Mouse (Mus musculus): ENCODE measurements at regions not wholly inside any gene's neighbourhood (a gene's known extent, or its start where the extent isn't known, plus 50 kb on each side); places are given as distances from the start of the nearest gene placed in this dataset.

GRCm38 (mm10) chr9:47386646-47387045 is 143.3 kb upstream of the Cadm1 start:
- Histone ChIP-seq H3K36me3 (replicated peaks; ENCODE audit: control insufficient read depth, insufficient read depth, low read depth) (no peaks in the 10 kb centered on the region), H3K4me1 (replicated peaks; ENCODE audit: control insufficient read depth in 2 of 2, insufficient read depth in 2 of 2, low read length in 1 of 2) (no peaks in the 10 kb centered on the region), H3K9ac (replicated peaks) (no peak overlapping the region), H3K27me3 (ENCODE audit: control insufficient read depth, insufficient read depth, low read length) (no peaks in the 10 kb centered on the region), H3K27ac (no peak overlapping the region), H3K9me3 (ENCODE audit: control insufficient read depth, low read length) (no peaks in the 10 kb centered on the region), H3K4me2 (ENCODE audit: low read depth) (no peak overlapping the region), H3K4me3 (ENCODE audit: insufficient read depth in 1 of 2, low read depth in 2 of 2, low read length in 2 of 2) (no peak overlapping the region)
- ATAC-seq (ENCODE audit: insufficient read depth) (no peak), DNase-seq (ENCODE audit: low read depth in 3 of 3, low spot score in 3 of 3) (no peak)
- no peak for TF ChIP-seq CTCF (IDR thresholded peaks at IDR 0.05; ENCODE audit: low read depth)
- TF ChIP-seq EP300 (IDR thresholded peaks at IDR 0.05; ENCODE audit: low read depth), result no peak
- 73% methylated on average over 11 of the region's 11 CpGs for WGBS (ENCODE audit: insufficient replicate concordance)

GRCm38 (mm10) chr9:47387221-47387620 is 142.8 kb upstream of the Cadm1 start:
- Histone ChIP-seq H3K27me3 (ENCODE audit: control insufficient read depth, insufficient read depth, low read length) (no peaks in the 10 kb centered on the region), H3K4me3 (ENCODE audit: insufficient read depth in 1 of 2, low read depth in 2 of 2, low read length in 2 of 2) (no peak overlapping the region), H3K9me3 (ENCODE audit: control insufficient read depth, low read length) (no peaks in the 10 kb centered on the region), H3K36me3 (replicated peaks; ENCODE audit: control insufficient read depth, insufficient read depth, low read depth) (no peaks in the 10 kb centered on the region), H3K9ac (replicated peaks) (no peak overlapping the region), H3K27ac (no peak overlapping the region), H3K4me1 (replicated peaks; ENCODE audit: control insufficient read depth in 2 of 2, insufficient read depth in 2 of 2, low read length in 1 of 2) (no peaks in the 10 kb centered on the region), H3K4me2 (ENCODE audit: low read depth) (no peak overlapping the region)
- DNase-seq (ENCODE audit: low read depth in 3 of 3, low spot score in 3 of 3) (no peak), ATAC-seq (ENCODE audit: insufficient read depth) (no peak)
- TF ChIP-seq CTCF (IDR thresholded peaks at IDR 0.05; ENCODE audit: low read depth), result no peak
- TF ChIP-seq EP300 (IDR thresholded peaks at IDR 0.05; ENCODE audit: low read depth), result no peak
- WGBS (ENCODE audit: insufficient replicate concordance), result 65% methylated on average over 4 of the region's 4 CpGs

- TF ChIP-seq EP300 (IDR thresholded peaks at IDR 0.05; ENCODE audit: low read depth), result no peak
- H3K27ac ChIP-seq, result no peak overlapping the region
- H3K9me3 ChIP-seq (ENCODE audit: control insufficient read depth, low read length), result no peaks in the 10 kb centered on the region
- H3K4me3 ChIP-seq (ENCODE audit: insufficient read depth in 1 of 2, low read depth in 2 of 2, low read length in 2 of 2), result no peak overlapping the region
- 49% methylated on average over 8 of the region's 8 CpGs for WGBS (ENCODE audit: insufficient replicate concordance)
- no peak for DNase-seq (ENCODE audit: low read depth in 3 of 3, low spot score in 3 of 3)
- no peaks in the 10 kb centered on the region for H3K4me1 ChIP-seq (replicated peaks; ENCODE audit: control insufficient read depth in 2 of 2, insufficient read depth in 2 of 2, low read length in 1 of 2)
- no peaks in the 10 kb centered on the region for H3K36me3 ChIP-seq (replicated peaks; ENCODE audit: control insufficient read depth, insufficient read depth, low read depth)
- no peak for ATAC-seq (ENCODE audit: insufficient read depth)
- no peaks in the 10 kb centered on the region for H3K27me3 ChIP-seq (ENCODE audit: control insufficient read depth, insufficient read depth, low read length)
- H3K4me2 ChIP-seq (ENCODE audit: low read depth), result no peak overlapping the region
- H3K9ac ChIP-seq (replicated peaks), result no peak overlapping the region
These were observed 142.2 kb upstream of the Cadm1 start for GRCm38 (mm10) chr9:47387716-47388300.

GRCm38 (mm10) chr9:47389901-47390300 is 140.1 kb upstream of the Cadm1 start:
- no peaks in the 10 kb centered on the region for H3K4me1 ChIP-seq (replicated peaks; ENCODE audit: control insufficient read depth in 2 of 2, insufficient read depth in 2 of 2, low read length in 1 of 2)
- no peak overlapping the region for H3K4me3 ChIP-seq (ENCODE audit: insufficient read depth in 1 of 2, low read depth in 2 of 2, low read length in 2 of 2)
- ATAC-seq (ENCODE audit: insufficient read depth) (no peak), DNase-seq (ENCODE audit: low read depth in 3 of 3, low spot score in 3 of 3) (no peak)
- no peak for TF ChIP-seq EP300 (IDR thresholded peaks at IDR 0.05; ENCODE audit: low read depth)
- TF ChIP-seq CTCF (IDR thresholded peaks at IDR 0.05; ENCODE audit: low read depth), result no peak
- no peak overlapping the region for H3K9ac ChIP-seq (replicated peaks)
- 71% methylated on average over 6 of the region's 6 CpGs for WGBS (ENCODE audit: insufficient replicate concordance)
- no peaks in the 10 kb centered on the region for H3K27me3 ChIP-seq (ENCODE audit: control insufficient read depth, insufficient read depth, low read length)
- H3K36me3 ChIP-seq (replicated peaks; ENCODE audit: control insufficient read depth, insufficient read depth, low read depth), result no peaks in the 10 kb centered on the region
- no peaks in the 10 kb centered on the region for H3K9me3 ChIP-seq (ENCODE audit: control insufficient read depth, low read length)
- no peak overlapping the region for H3K4me2 ChIP-seq (ENCODE audit: low read depth)
- no peak overlapping the region for H3K27ac ChIP-seq

GRCm38 (mm10) chr9:47391669-47392068 is 138.3 kb upstream of the Cadm1 start:
- H3K9ac ChIP-seq (replicated peaks), result no peak overlapping the region
- no peak for DNase-seq (ENCODE audit: low read depth in 3 of 3, low spot score in 3 of 3)
- 55% methylated on average over 5 of the region's 5 CpGs for WGBS (ENCODE audit: insufficient replicate concordance)
- no peak overlapping the region for H3K27ac ChIP-seq
- no peak overlapping the region for H3K4me2 ChIP-seq (ENCODE audit: low read depth)
- no peaks in the 10 kb centered on the region for H3K9me3 ChIP-seq (ENCODE audit: control insufficient read depth, low read length)
- H3K4me3 ChIP-seq (ENCODE audit: insufficient read depth in 1 of 2, low read depth in 2 of 2, low read length in 2 of 2), result no peak overlapping the region
- no peaks in the 10 kb centered on the region for H3K36me3 ChIP-seq (replicated peaks; ENCODE audit: control insufficient read depth, insufficient read depth, low read depth)
- no peaks in the 10 kb centered on the region for H3K4me1 ChIP-seq (replicated peaks; ENCODE audit: control insufficient read depth in 2 of 2, insufficient read depth in 2 of 2, low read length in 1 of 2)
- TF ChIP-seq EP300 (IDR thresholded peaks at IDR 0.05; ENCODE audit: low read depth) (no peak), CTCF (IDR thresholded peaks at IDR 0.05; ENCODE audit: low read depth) (no peak)
- no peak for ATAC-seq (ENCODE audit: insufficient read depth)
- H3K27me3 ChIP-seq (ENCODE audit: control insufficient read depth, insufficient read depth, low read length), result no peaks in the 10 kb centered on the region
